Mouse (Mus musculus) cerebellum, adult 9-11 months (tissue): ENCODE data around the gene Eno3.

Experiments used
- DNase-seq: peaks from one replicate; pipeline ENCODE4 v3.0.0; 2022

Gene Eno3

GRCm38 (mm10) chr11:70656964-70657363 is at the start of gene Eno3:
Eno3 (plus strand) TSS chr11:70657202.
- DNase-seq: peak; percentile 65

- DNase-seq: no peak
These were observed 49.4 kb upstream of the Eno3 start for GRCm38 (mm10) chr11:70607611-70608010.

GRCm38 (mm10) chr11:70608381-70609066 is 48.5 kb upstream of the Eno3 start:
- no peak for DNase-seq

GRCm38 (mm10) chr11:70610752-70611151 is 46.2 kb upstream of the Eno3 start:
- DNase-seq: no peak

GRCm38 (mm10) chr11:70612505-70612904 is 44.5 kb upstream of the Eno3 start:
- no peak for DNase-seq

GRCm38 (mm10) chr11:70615074-70615473 is 41.9 kb upstream of the Eno3 start:
- no peak for DNase-seq

GRCm38 (mm10) chr11:70615516-70616093 is 41.4 kb upstream of the Eno3 start, which contains the start of gene 4930544D05Rik:
4930544D05Rik (plus strand) TSS chr11:70615848.
- no peak for DNase-seq

GRCm38 (mm10) chr11:70619101-70619500 is 37.9 kb upstream of the Eno3 start, which contains the start of gene Chrne:
Chrne (minus strand) TSS chr11:70619216.
- no peak for DNase-seq

- no peak for DNase-seq
These were observed 34.8 kb upstream of the Eno3 start for GRCm38 (mm10) chr11:70621972-70622814.

- DNase-seq: no peak
These were observed 33.8 kb upstream of the Eno3 start for GRCm38 (mm10) chr11:70623053-70623742.

- DNase-seq: no peak
These were observed 31.5 kb upstream of the Eno3 start for GRCm38 (mm10) chr11:70625473-70625872.

- no peak for DNase-seq
These were observed 30.1 kb upstream of the Eno3 start for GRCm38 (mm10) chr11:70626877-70627276.

- no peak for DNase-seq
These were observed 28.6 kb upstream of the Eno3 start for GRCm38 (mm10) chr11:70628431-70628830.

- no peak for DNase-seq
These were observed 27.4 kb upstream of the Eno3 start for GRCm38 (mm10) chr11:70629557-70629956.

- DNase-seq: no peak
These were observed 26.9 kb upstream of the Eno3 start for GRCm38 (mm10) chr11:70630129-70630528.

GRCm38 (mm10) chr11:70635601-70636000 is 21.4 kb upstream of the Eno3 start:
- DNase-seq: no peak

- no peak for DNase-seq
These were observed 19.2 kb upstream of the Eno3 start for GRCm38 (mm10) chr11:70637764-70638163.

GRCm38 (mm10) chr11:70638293-70638692 is 18.7 kb upstream of the Eno3 start:
- no peak for DNase-seq

GRCm38 (mm10) chr11:70638714-70639278 is 18.2 kb upstream of the Eno3 start, which contains the start of gene Gp1ba:
Gp1ba (plus strand) TSS chr11:70639122.
- no peak for DNase-seq

- no peak for DNase-seq
These were observed 17.0 kb upstream of the Eno3 start for GRCm38 (mm10) chr11:70639976-70640375.

GRCm38 (mm10) chr11:70641241-70641640 is 15.8 kb upstream of the Eno3 start:
- DNase-seq: no peak

- DNase-seq: no peak
These were observed 14.0 kb upstream of the Eno3 start for GRCm38 (mm10) chr11:70643051-70643450.
